Mouse (Mus musculus) kidney, postnatal 0 days (tissue): Measurements from ENCODE around the gene Arl3. TPM values are rescaled to one million over a fixed set of nuclear protein-coding genes. Genes with fewer than 3 reads are reported as not detected.

ENCODE experiments used
- ATAC-seq: fragments of 200-750 bp; cut with Nextera tagmentation; replicated peaks from 2 replicates; pipeline ENCODE4 v1.8.0; 2017; ENCODE audit warnings: low read depth, moderate number of reproducible peaks, moderate TSS enrichment, moderate library complexity; ENCODE audit not compliant: low FRiP score
- DNase-seq: peaks from one replicate; pipeline ENCODE4 v3.0.0-alpha.2; 2016; ENCODE audit warnings: low spot score
- H3K27ac ChIP-seq: fragments of 300-500 bp; sonication (generic); 2 replicates; pipeline ENCODE4 v1.5.1; 2014; ENCODE audit warnings: mild to moderate bottlenecking
- H3K27me3 ChIP-seq: fragments of 300-500 bp; sonication (generic); 2 replicates; pipeline ENCODE4 v1.6.1; 2014; ENCODE audit warnings: low read length, mixed read lengths; ENCODE audit not compliant: insufficient read depth
- H3K36me3 ChIP-seq: fragments of 300-500 bp; sonication (generic); 2 replicates; pipeline ENCODE4 v1.6.1; 2014; ENCODE audit warnings: low read length, mixed read lengths; ENCODE audit not compliant: insufficient read depth
- H3K4me1 ChIP-seq: fragments of 300-500 bp; sonication (generic); replicated peaks from 2 replicates; pipeline ENCODE4 v1.6.1; 2014; ENCODE audit warnings: antibody characterized with exemption, low read length, mixed read lengths; ENCODE audit not compliant: insufficient read depth
- H3K4me2 ChIP-seq: fragments of 300-500 bp; sonication (generic); 2 replicates; pipeline ENCODE4 v1.6.1; 2014; ENCODE audit warnings: mild to moderate bottlenecking, low read length, moderate library complexity, mixed read lengths
- H3K4me3 ChIP-seq: fragments of 300-500 bp; sonication (generic); replicated peaks from 2 replicates; pipeline ENCODE4 v1.5.1; 2014; ENCODE audit warnings: low read depth, low read length
- H3K9ac ChIP-seq: fragments of 300-500 bp; sonication (generic); 2 replicates; pipeline ENCODE4 v1.6.1; 2014; ENCODE audit warnings: low read depth, low read length
- H3K9me3 ChIP-seq: fragments of 300-500 bp; sonication (generic); replicated peaks from 2 replicates; pipeline ENCODE4 v1.6.1; 2016; ENCODE audit warnings: low read length, inconsistent platforms, mixed read lengths
- CTCF ChIP-seq: IDR thresholded peaks from 2 replicates; pipeline ENCODE4 v1.5.1; 2016; ENCODE audit warnings: antibody characterized with exemption, low read depth, mild to moderate bottlenecking, moderate library complexity
- whole genome bisulfite sequencing: fragments of 180-500 bp; shearing (Covaris S2); extraction: QIAGEN DNeasy Blood & Tissue Kit; methylation state at CpG from one replicate; pipeline ENCODE4 v1.1.7; 2014; 5-methylcytosine and 5-hydroxymethylcytosine counted together
- polyA plus RNA-seq: library from polyadenylated mRNA; unstranded; fragments of >200 nt; fragmentation: Nextera tagmentation; extraction: Ambion mirVana; gene quantifications from 2 replicates; pipeline ENCODE4 v1.2.1, GENCODE M21; 2015

Gene Arl3
- polyA plus RNA-seq, 1 experiment from 2014 or later: 96.6 TPM

DNA sequence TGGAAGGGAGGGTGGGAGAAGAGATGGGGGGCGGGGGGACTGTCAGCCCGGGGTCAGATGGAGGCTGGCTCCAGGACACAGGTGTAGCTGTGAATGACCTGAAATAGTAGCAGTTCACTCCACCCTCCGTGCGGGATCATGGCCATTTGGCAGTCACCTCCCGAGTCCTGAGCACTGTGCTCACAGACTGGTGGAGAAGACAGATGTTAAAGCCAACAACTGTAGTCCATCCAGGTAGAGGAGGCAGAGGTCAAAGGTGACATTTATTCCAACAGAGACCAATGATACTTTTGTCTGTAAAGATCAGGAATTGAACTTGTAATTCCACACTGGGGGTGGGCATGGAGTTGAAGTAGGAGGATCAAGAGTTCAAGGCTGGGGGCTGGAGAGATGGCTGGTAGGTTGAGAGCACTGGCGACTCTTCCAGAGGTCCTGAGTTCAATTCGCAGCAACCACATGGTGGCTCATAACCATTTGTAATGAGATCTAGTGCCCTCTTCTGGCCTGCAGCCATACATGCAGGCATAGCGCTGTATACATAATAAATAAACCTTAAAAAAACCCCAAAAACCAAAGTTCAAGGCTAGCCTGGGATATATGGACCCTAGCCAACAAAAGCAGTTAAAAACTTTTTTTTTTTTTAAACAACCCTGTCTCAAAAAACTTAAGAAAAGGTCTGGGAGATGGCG is 19.9 kb upstream of the Arl3 start:
- no peaks in the 10 kb centered on the region for H3K27me3 ChIP-seq
- no peak overlapping the region for H3K27ac ChIP-seq
- H3K9ac ChIP-seq: no peak overlapping the region
- 90% methylated on average over 9 of the region's 9 CpGs for WGBS
- no peak overlapping the region for H3K4me2 ChIP-seq
- no peak for DNase-seq
- no peaks in the 10 kb centered on the region for H3K9me3 ChIP-seq
- H3K36me3 ChIP-seq: peaks cover 22% of the 10 kb centered on the region; the same call in 1 of the 2 replicates
- ATAC-seq: no peak
- no peak overlapping the region for H3K4me3 ChIP-seq
- no peaks in the 10 kb centered on the region for H3K4me1 ChIP-seq
- TF ChIP-seq CTCF: peak; percentile 45

GRCm38 (mm10) chr19:46591575-46591974 is 18.6 kb upstream of the Arl3 start:
- H3K4me1 ChIP-seq: no peaks in the 10 kb centered on the region
- H3K9ac ChIP-seq: no peak overlapping the region
- TF ChIP-seq CTCF: no peak
- no peaks in the 10 kb centered on the region for H3K9me3 ChIP-seq
- H3K4me2 ChIP-seq: no peak overlapping the region
- 82% methylated on average over 6 of the region's 6 CpGs for WGBS
- H3K27ac ChIP-seq: no peak overlapping the region
- no peaks in the 10 kb centered on the region for H3K27me3 ChIP-seq
- no peak overlapping the region for H3K4me3 ChIP-seq
- DNase-seq: no peak
- H3K36me3 ChIP-seq: peaks cover 22% of the 10 kb centered on the region; the same call in 1 of the 2 replicates
- ATAC-seq: no peak

DNA sequence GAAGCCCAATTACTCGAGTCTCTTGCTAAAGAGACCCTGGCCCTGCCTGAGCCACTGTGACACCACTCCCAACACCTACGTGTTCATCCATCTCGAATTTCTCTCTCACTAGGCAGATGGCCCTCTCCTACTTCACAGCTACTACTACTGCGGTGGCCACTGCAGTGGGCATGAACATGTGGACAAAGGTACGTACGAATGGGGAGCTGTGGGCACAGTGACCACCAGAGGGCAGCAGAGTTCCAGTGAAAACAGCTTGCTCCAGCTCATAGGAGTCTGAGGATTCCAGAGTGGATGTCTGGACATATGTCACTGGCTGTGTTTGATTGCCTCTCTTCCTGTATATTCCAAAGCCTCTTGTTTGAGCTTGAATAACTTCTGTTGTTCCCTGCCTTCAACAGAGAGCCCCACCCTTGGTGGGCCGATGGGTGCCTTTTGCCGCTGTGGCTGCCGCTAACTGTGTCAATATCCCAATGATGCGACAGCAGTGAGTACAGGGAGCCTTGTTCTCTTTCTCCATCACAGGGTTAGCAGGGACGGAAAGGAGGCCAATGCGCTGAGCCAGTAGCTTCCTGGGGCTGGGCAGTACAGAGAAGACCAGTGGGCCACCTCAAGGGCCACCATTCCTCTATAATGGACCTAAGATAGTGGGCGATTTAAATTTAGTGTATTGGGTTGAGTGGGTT is 15.0 kb upstream of the Arl3 start:
- peak; percentile 72 for ATAC-seq

DNA sequence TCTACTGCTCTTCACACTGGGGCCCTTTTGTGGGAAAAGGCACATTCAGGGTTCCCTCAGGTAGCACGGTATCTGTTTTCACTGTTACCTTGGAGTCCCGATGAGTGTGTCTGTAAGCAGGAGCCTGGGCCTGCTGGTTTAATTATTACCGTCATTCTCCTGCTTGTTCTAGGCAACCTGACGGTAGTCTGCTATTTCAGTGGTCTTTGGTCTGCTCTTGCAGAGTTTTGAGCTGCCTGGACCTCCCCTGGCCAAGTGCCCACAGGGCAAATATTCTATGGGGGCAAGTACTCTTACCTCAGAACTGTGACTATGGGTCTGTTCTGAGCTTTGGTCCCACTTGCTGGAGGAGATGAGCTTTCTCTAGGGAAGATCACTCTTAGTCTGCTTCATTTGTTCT is 2.2 kb upstream of the Arl3 start:
- no peak for TF ChIP-seq CTCF
- ATAC-seq (peak; percentile 5; the same call in 1 of the 2 replicates), DNase-seq (peak; percentile 36)
- Histone ChIP-seq H3K4me1 (0 out of 2 replicates have a peak, but pooled peaks cover 14% of the 10 kb centered on the region), H3K9ac (no peak overlapping the region), H3K4me3 (no peak overlapping the region), H3K9me3 (no peaks in the 10 kb centered on the region), H3K27me3 (no peaks in the 10 kb centered on the region), H3K27ac (peak overlapping the region; percentile 76), H3K36me3 (no peaks in the 10 kb centered on the region), H3K4me2 (peak overlapping the region; percentile 82; the same call in 1 of the 2 replicates)
- WGBS: 27% methylated on average over 4 of the region's 4 CpGs

More for the DNA sequence above, 15.0 kb upstream of the Arl3 start:
- Histone ChIP-seq H3K36me3 (peaks cover 22% of the 10 kb centered on the region; the same call in 1 of the 2 replicates), H3K27me3 (no peaks in the 10 kb centered on the region), H3K4me2 (no peak overlapping the region), H3K9me3 (no peaks in the 10 kb centered on the region), H3K4me3 (no peak overlapping the region), H3K9ac (no peak overlapping the region), H3K4me1 (no peaks in the 10 kb centered on the region), H3K27ac (no peak overlapping the region)
- WGBS: 55% methylated on average over 13 of the region's 13 CpGs
- DNase-seq: peak; percentile 90
- peak; percentile 98 for TF ChIP-seq CTCF

DNA sequence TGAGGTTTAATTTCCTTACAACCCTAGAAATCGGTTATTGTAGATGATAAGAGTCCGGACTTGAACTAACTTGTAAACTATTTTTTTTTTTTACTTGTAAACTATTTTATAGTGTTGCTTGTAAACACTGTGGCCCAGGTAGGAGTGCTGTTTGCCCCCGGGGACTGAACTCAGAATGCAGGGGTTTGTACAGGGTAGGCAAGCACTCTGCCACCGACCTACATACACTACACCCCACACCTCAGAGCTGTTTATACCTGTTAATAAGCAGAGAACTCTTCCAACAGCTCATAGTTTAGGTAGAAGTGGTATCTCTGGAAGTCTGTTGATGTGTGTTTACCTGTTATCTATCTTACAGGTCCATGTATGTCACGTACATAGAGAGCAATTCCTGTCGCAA is 992 bp upstream of the Arl3 start:
- ATAC-seq (no peak), DNase-seq (no peak)
- H3K4me1 ChIP-seq: 0 out of 2 replicates have a peak, but pooled peaks cover 14% of the 10 kb centered on the region
- WGBS: 43% methylated on average over 6 of the region's 6 CpGs
- H3K36me3 ChIP-seq: no peaks in the 10 kb centered on the region
- H3K9me3 ChIP-seq: no peaks in the 10 kb centered on the region
- H3K4me2 ChIP-seq: peak overlapping the region; percentile 82
- H3K4me3 ChIP-seq: peak overlapping the region; percentile 79
- H3K27me3 ChIP-seq: no peaks in the 10 kb centered on the region
- H3K27ac ChIP-seq: peak overlapping the region; percentile 81; the same call in 1 of the 2 replicates
- H3K9ac ChIP-seq: peak overlapping the region; percentile 62
- no peak for TF ChIP-seq CTCF

GRCm38 (mm10) chr19:46572548-46572947 is 450 bp downstream of the Arl3 start:
- 1% methylated on average over 17 of the region's 17 CpGs for WGBS
- Histone ChIP-seq H3K4me1 (0 out of 2 replicates have a peak, but pooled peaks cover 14% of the 10 kb centered on the region), H3K27me3 (no peaks in the 10 kb centered on the region), H3K4me3 (peak overlapping the region; percentile 79), H3K36me3 (no peaks in the 10 kb centered on the region), H3K9ac (peak overlapping the region; percentile 60), H3K9me3 (no peaks in the 10 kb centered on the region), H3K4me2 (peak overlapping the region; percentile 82), H3K27ac (peak overlapping the region; percentile 65)
- peak; percentile 39 for DNase-seq
- peak; percentile 6; the same call in 1 of the 2 replicates for ATAC-seq
- no peak for TF ChIP-seq CTCF
